In genomic region chr2:49415868-49416267, GRCm38 (mm10) we compare ENCODE assay signal across 8 mouse cellular contexts.
"Had no signal": no experiment of that assay in that cellular context is flagged by ENCODE, and none has a peak within 500 bp of the region (broad histone marks: within the 10 kb centered on the region; RNA-seq: fewer than 3 reads in every experiment).

No protein-coding gene starts in this region.

- H3K4me1 ChIP-seq: limb, embryonic 10.5 days; liver, embryonic 15.5 days; midbrain, embryonic 15.5 days had no signal

- ATAC-seq: intestine, postnatal 0 days; midbrain, embryonic 15.5 days had no signal

- H3K9me3 ChIP-seq: limb, embryonic 10.5 days; liver, embryonic 15.5 days; midbrain, embryonic 15.5 days; neural tube, embryonic 13.5 days had no signal

- H3K4me3 ChIP-seq: left cerebral cortex, adult 2 months; limb, embryonic 10.5 days; liver, embryonic 15.5 days; midbrain, embryonic 15.5 days; neural tube, embryonic 13.5 days had no signal

- H3K36me3 ChIP-seq: limb, embryonic 10.5 days; liver, embryonic 15.5 days; midbrain, embryonic 15.5 days; neural tube, embryonic 13.5 days had no signal

- H3K27me3 ChIP-seq: liver, embryonic 15.5 days; midbrain, embryonic 15.5 days; neural tube, embryonic 13.5 days had no signal

- H3K9ac ChIP-seq: liver, embryonic 15.5 days; midbrain, embryonic 15.5 days; neural tube, embryonic 13.5 days had no signal

- H3K27ac ChIP-seq: left cerebral cortex, adult 2 months; limb, embryonic 10.5 days; midbrain, embryonic 15.5 days; neural tube, embryonic 13.5 days had no signal

- H3K4me2 ChIP-seq: liver, embryonic 11.5 days; liver, embryonic 15.5 days; midbrain, embryonic 11.5 days; midbrain, embryonic 15.5 days; neural tube, embryonic 13.5 days had no signal
